Mouse (Mus musculus) limb, embryonic 12.5 days (tissue): ENCODE data around the gene Kcnip3. TPM values are rescaled to one million over a fixed set of nuclear protein-coding genes. Genes with fewer than 3 reads are reported as not detected.

Source experiments
- ATAC-seq: fragments of 200-750 bp; cut with Nextera tagmentation; 2 replicates; pipeline ENCODE4 v1.8.0; 2017; ENCODE audit warnings: low read depth, moderate TSS enrichment; ENCODE audit not compliant: insufficient number of reproducible peaks, insufficient read depth, low FRiP score, low TSS enrichment
- H3K27ac ChIP-seq: fragments of 300-500 bp; sonication (generic); 2 replicates; pipeline ENCODE4 v1.5.1; 2016; ENCODE audit warnings: mild to moderate bottlenecking, moderate library complexity
- H3K27me3 ChIP-seq: fragments of 300-500 bp; sonication (generic); 2 replicates; pipeline ENCODE4 v1.6.1; 2016; ENCODE audit warnings: mild to moderate bottlenecking, moderate library complexity
- H3K36me3 ChIP-seq: fragments of 300-500 bp; sonication (generic); 2 replicates; pipeline ENCODE4 v1.6.1; 2016; ENCODE audit warnings: mild to moderate bottlenecking, moderate library complexity
- H3K4me1 ChIP-seq: fragments of 300-500 bp; sonication (generic); replicated peaks from 2 replicates; pipeline ENCODE4 v1.6.1; 2016
- H3K4me2 ChIP-seq: fragments of 300-500 bp; sonication (generic); 2 replicates; pipeline ENCODE4 v1.6.1; 2016; ENCODE audit warnings: mild to moderate bottlenecking, moderate library complexity
- H3K4me3 ChIP-seq: fragments of 300-500 bp; sonication (generic); replicated peaks from 2 replicates; pipeline ENCODE4 v1.5.1; 2016; ENCODE audit warnings: mild to moderate bottlenecking
- H3K9ac ChIP-seq: fragments of 300-500 bp; sonication (generic); replicated peaks from 2 replicates; pipeline ENCODE4 v1.6.1; 2016; ENCODE audit warnings: mild to moderate bottlenecking, moderate library complexity
- H3K9me3 ChIP-seq: fragments of 300-500 bp; sonication (generic); 2 replicates; pipeline ENCODE4 v1.6.1; 2016; ENCODE audit warnings: mild to moderate bottlenecking, moderate library complexity
- WGBS: fragments of 180-500 bp; shearing (Covaris S2); methylation state at CpG from one replicate; pipeline ENCODE4 v1.1.7; 2016; 5-methylcytosine and 5-hydroxymethylcytosine counted together
- polyA plus RNA-seq: library from polyadenylated mRNA; unstranded; fragments of >200 nt; fragmentation: Nextera tagmentation; extraction: Ambion mirVana; gene quantifications from 2 replicates; pipeline ENCODE4 v1.2.1, GENCODE M21; 2016

The Kcnip3 gene
- polyA plus RNA-seq, 1 experiment from 2014 or later = 1.0 TPM

DNA sequence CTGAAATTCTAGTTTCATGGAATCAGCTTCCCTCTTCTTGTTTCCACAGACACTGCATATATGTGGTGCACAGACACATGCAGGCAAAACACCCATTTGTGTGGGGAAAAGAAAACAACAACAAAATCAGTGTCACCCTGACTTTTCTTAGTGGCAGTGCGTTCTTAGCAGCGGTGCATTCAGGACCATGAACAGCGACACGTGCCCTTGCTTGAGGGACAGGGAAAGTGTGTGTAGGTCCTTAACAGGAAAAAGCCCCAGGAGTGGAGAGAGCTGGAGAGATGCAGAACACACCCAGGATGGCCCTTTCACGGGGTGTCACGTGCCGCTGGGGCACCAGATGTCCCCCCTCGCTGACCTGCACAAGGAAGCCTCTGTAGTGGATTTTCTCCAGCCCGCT, 10.5 kb upstream of the Kcnip3 start:
- no peak overlapping the region for H3K27ac ChIP-seq
- H3K4me3 ChIP-seq = no peak overlapping the region
- no peak overlapping the region for H3K9ac ChIP-seq
- 11% methylated on average over 9 of the region's 9 CpGs for WGBS
- H3K9me3 ChIP-seq = no peaks in the 10 kb centered on the region
- no peaks in the 10 kb centered on the region for H3K36me3 ChIP-seq
- ATAC-seq = no peak
- H3K4me1 ChIP-seq = no peaks in the 10 kb centered on the region
- H3K4me2 ChIP-seq = no peak overlapping the region
- H3K27me3 ChIP-seq = peaks cover 17% of the 10 kb centered on the region; the same call in 1 of the 2 replicates

GRCm38 (mm10) chr2:127531592-127531991, 9.7 kb upstream of the Kcnip3 start:
- H3K36me3 ChIP-seq = no peaks in the 10 kb centered on the region
- 76% methylated on average over 2 of the region's 2 CpGs for WGBS
- no peaks in the 10 kb centered on the region for H3K4me1 ChIP-seq
- no peaks in the 10 kb centered on the region for H3K9me3 ChIP-seq
- no peak overlapping the region for H3K27ac ChIP-seq
- no peak overlapping the region for H3K9ac ChIP-seq
- peaks cover 9% of the 10 kb centered on the region; the same call in 1 of the 2 replicates for H3K27me3 ChIP-seq
- no peak for ATAC-seq
- H3K4me3 ChIP-seq = no peak overlapping the region
- no peak overlapping the region for H3K4me2 ChIP-seq

- Histone ChIP-seq H3K36me3 (no peaks in the 10 kb centered on the region), H3K4me3 (no peak overlapping the region), H3K9ac (no peak overlapping the region), H3K27me3 (0 out of 2 replicates have a peak, but pooled peaks cover 7% of the 10 kb centered on the region), H3K9me3 (no peaks in the 10 kb centered on the region), H3K4me2 (no peak overlapping the region), H3K27ac (no peak overlapping the region), H3K4me1 (no peaks in the 10 kb centered on the region)
- ATAC-seq = no peak
- WGBS = 70% methylated on average over 3 of the region's 3 CpGs
These were observed 8.5 kb upstream of the Kcnip3 start for GRCm38 (mm10) chr2:127530418-127530817.

DNA sequence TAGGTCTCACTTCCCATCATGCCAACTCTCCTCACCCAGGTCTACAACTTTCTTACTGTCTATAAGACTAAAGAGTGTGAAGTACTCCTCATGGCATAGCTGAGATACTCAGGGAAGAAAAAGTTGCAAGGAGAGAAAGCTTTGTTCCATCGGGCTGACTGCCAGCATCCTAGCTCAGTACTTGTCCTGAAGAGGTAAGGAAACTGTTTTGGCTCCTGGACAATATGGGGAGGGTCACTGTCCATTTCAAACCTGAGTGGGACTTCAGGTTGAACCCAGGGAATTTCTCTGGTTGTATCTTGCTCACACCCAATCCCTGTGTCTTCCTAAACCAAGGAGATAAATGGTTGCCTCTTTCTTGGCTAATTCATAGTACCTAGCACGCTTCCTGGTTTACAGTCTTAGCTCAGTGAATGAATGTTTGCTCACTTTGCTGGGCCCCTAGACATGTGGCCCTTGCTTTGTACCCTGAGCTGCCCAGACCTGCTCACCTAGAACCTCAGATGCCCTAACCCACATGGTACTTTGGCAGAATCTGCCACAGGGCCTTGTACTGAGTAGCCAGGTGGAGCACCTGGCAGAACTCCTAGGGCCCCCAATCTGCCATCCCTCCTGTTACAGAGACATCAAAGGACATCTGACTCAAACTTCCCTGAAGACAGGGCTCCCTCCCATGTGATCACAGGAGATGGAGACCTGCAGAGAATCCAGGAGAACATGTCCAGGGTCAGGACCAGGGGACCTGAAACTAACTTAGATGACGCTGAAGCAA, 3.3 kb upstream of the Kcnip3 start:
- WGBS = 79% methylated on average over 3 of the region's 3 CpGs
- Histone ChIP-seq H3K9ac (no peak overlapping the region), H3K27me3 (peaks cover 16% of the 10 kb centered on the region; the same call in 1 of the 2 replicates), H3K4me3 (no peak overlapping the region), H3K4me1 (peaks cover 20% of the 10 kb centered on the region), H3K27ac (no peak overlapping the region), H3K36me3 (no peaks in the 10 kb centered on the region), H3K9me3 (no peaks in the 10 kb centered on the region), H3K4me2 (no peak overlapping the region)
- ATAC-seq = no peak

DNA sequence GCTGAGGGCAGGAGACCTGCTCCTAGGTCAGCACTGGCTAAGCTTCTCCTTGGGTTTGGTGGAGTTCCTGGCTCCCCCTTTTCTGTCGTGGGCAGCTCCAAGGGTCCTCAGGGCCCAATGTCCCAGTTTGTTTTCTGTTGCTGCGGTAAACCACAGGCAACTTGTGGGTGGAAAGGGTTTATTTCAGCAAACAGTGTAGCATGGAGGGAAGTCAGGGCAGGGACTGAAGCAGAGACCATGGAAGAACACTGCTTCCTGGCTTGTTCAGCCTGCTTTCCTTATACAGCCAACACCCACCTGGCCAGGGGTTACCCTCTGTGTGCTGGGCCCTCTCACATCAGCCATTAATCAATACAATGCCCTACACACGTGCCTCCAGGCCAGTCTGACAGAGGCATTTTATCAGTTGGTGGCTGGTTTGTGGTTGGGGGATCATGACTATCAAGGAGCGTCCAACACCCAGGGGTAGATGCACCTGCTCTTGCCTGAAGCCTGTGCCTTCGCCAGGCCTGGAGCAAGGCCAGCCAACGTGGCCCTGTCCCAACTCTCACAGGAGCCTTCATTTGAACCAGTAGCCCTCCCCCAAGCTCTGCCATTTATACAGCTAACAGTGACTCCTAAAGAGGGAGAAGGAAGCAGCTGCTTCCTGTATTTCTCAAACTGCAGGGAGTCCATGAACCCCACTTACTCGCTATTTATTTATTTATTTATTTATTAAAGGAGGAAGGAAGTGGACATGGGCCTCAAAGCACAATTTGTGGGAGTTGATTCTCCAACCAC, 2.2 kb upstream of the Kcnip3 start:
- Histone ChIP-seq H3K9ac (no peak overlapping the region), H3K36me3 (no peaks in the 10 kb centered on the region), H3K27ac (no peak overlapping the region), H3K27me3 (peaks cover 14% of the 10 kb centered on the region; the same call in 1 of the 2 replicates), H3K4me1 (peaks cover 20% of the 10 kb centered on the region), H3K9me3 (no peaks in the 10 kb centered on the region), H3K4me2 (no peak overlapping the region), H3K4me3 (no peak overlapping the region)
- ATAC-seq = no peak
- WGBS = 63% methylated on average over 7 of the region's 7 CpGs

- ATAC-seq = 0 out of 2 replicates have a peak, but pooled peaks have one; percentile 52
- Histone ChIP-seq H3K4me1 (peaks cover 20% of the 10 kb centered on the region), H3K36me3 (no peaks in the 10 kb centered on the region), H3K9me3 (no peaks in the 10 kb centered on the region), H3K27me3 (peaks cover 9% of the 10 kb centered on the region; the same call in 1 of the 2 replicates), H3K4me3 (peak overlapping the region; percentile 21), H3K9ac (peak overlapping the region; percentile 48; the same call in 1 of the 2 replicates), H3K27ac (no peak overlapping the region), H3K4me2 (peak overlapping the region; percentile 52)
- 1% methylated on average over 18 of the region's 18 CpGs for WGBS
These were observed 505 bp downstream of the Kcnip3 start for GRCm38 (mm10) chr2:127521172-127522005.

GRCm38 (mm10) chr2:127520123-127520522, 1.8 kb downstream of the Kcnip3 start:
- no peak overlapping the region for H3K4me2 ChIP-seq
- H3K4me1 ChIP-seq = peaks cover 20% of the 10 kb centered on the region
- H3K27me3 ChIP-seq = peaks cover 9% of the 10 kb centered on the region; the same call in 1 of the 2 replicates
- H3K4me3 ChIP-seq = no peak overlapping the region
- ATAC-seq = no peak
- no peaks in the 10 kb centered on the region for H3K9me3 ChIP-seq
- no peaks in the 10 kb centered on the region for H3K36me3 ChIP-seq
- H3K27ac ChIP-seq = no peak overlapping the region
- H3K9ac ChIP-seq = no peak overlapping the region

DNA sequence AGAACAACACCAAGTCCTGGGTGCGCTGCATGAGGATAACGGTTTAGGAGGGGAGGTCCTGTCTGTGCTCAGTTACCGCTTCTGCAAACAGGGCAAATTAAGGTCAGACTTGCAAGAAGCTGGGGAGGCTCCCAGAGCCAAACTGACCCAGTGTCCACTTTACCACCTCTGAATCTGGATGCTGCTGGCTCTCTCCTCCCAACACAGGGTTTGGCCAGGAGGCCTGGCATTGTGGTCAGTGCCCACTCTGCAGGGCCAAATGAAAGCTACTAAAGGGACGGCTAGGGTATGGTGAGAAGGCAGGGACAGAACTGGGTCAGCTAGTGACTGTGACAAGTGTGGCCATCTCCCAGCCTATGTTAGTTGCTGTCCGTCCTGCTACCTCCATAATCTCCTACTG, 2.6 kb downstream of the Kcnip3 start:
- WGBS = 76% methylated on average over 5 of the region's 5 CpGs
- H3K9me3 ChIP-seq = no peaks in the 10 kb centered on the region
- H3K27me3 ChIP-seq = peaks cover 9% of the 10 kb centered on the region; the same call in 1 of the 2 replicates
- H3K36me3 ChIP-seq = no peaks in the 10 kb centered on the region
- no peak overlapping the region for H3K4me2 ChIP-seq
- no peak overlapping the region for H3K27ac ChIP-seq
- H3K9ac ChIP-seq = no peak overlapping the region
- peaks cover 20% of the 10 kb centered on the region for H3K4me1 ChIP-seq
- no peak for ATAC-seq
- H3K4me3 ChIP-seq = no peak overlapping the region

GRCm38 (mm10) chr2:127518831-127519230, 3.1 kb downstream of the Kcnip3 start:
- Histone ChIP-seq H3K4me1 (peaks cover 20% of the 10 kb centered on the region), H3K9ac (no peak overlapping the region), H3K4me3 (no peak overlapping the region), H3K27ac (no peak overlapping the region), H3K27me3 (peaks cover 9% of the 10 kb centered on the region; the same call in 1 of the 2 replicates), H3K36me3 (no peaks in the 10 kb centered on the region), H3K4me2 (no peak overlapping the region), H3K9me3 (no peaks in the 10 kb centered on the region)
- WGBS = 61% methylated on average over 3 of the region's 3 CpGs
- no peak for ATAC-seq

- 56% methylated on average over 3 of the region's 3 CpGs for WGBS
- Histone ChIP-seq H3K9me3 (no peaks in the 10 kb centered on the region), H3K9ac (no peak overlapping the region), H3K27me3 (peaks cover 9% of the 10 kb centered on the region; the same call in 1 of the 2 replicates), H3K4me3 (no peak overlapping the region), H3K36me3 (no peaks in the 10 kb centered on the region), H3K27ac (no peak overlapping the region), H3K4me2 (no peak overlapping the region), H3K4me1 (peaks cover 20% of the 10 kb centered on the region)
- ATAC-seq = 0 out of 2 replicates have a peak, but pooled peaks have one; percentile 48
These were observed 3.6 kb downstream of the Kcnip3 start for GRCm38 (mm10) chr2:127518273-127518672.
